Mouse (Mus musculus) left cerebral cortex, adult 2 months (tissue): ENCODE measurements at regions not wholly inside any gene's neighbourhood (a gene's known extent, or its start where the extent isn't known, plus 50 kb on each side); places are given as distances from the start of the nearest gene placed in this dataset.

ENCODE experiments used
- DNase-seq, 2 experiments: peaks; one replicate each; pipeline ENCODE4 v3.0.0; 2021 to 2022; ENCODE audit warnings: low spot score in 2 of 2, mixed read lengths in 1 of 2; ENCODE audit errors: extremely low spot score in 1 of 2
- H3K27ac ChIP-seq: fragments of 200-600 bp; 2 replicates; pipeline ENCODE4 v1.8.1; 2022
- H3K4me3 ChIP-seq: fragments of 200-600 bp; 2 replicates; pipeline ENCODE4 v1.8.1; 2022
- CTCF ChIP-seq: fragments of 200-600 bp; IDR thresholded peaks from 2 replicates; pipeline ENCODE4 v1.8.1; 2022; ENCODE audit warnings: antibody characterized with exemption, mild to moderate bottlenecking, moderate library complexity
- intact Hi-C: fragments of 180-260 bp; cut with DNase I; formaldehyde crosslinking; loops from one replicate; pipeline ENCODE4 v1.15.1; 2025

DNA sequence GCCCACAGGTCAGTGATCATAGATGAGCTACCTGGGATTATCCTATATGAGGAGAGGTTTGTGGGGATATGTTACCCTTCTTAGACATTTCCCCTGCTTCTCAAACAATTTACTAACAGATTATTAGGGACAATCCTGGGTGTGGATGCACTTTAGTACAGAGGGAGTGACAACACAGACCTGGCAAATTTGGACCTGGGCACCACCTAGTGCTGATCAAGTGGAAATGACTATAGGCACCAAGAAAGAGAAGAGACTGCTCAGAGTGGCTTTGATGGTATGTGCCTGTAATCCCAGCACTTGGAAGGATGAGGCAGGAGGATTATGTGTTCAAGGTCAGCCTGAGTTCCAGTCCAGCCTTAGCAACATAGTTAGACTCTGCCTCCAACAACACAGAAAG is 51.1 kb upstream of the Gm815 start:
- peak; percentile 45 for TF ChIP-seq CTCF
- no peak for DNase-seq
- Histone ChIP-seq H3K4me3 (no peak overlapping the region), H3K27ac (no peak overlapping the region)
- intact Hi-C loops, result loop anchor here (5.0 kb wide), 1 partner anchor 102 kb away; no protein-coding TSS in a partner anchor
